Mouse (Mus musculus): Measurements from ENCODE around the gene Acta2. TPM values are rescaled to one million over a fixed set of nuclear protein-coding genes. Genes with fewer than 3 reads are reported as not detected.

The Acta2 gene
- polyA plus RNA-seq (2015; fragmentation: Nextera tagmentation; extraction: Ambion mirVana) = 352 and 628 TPM in 2 replicates

DNA sequence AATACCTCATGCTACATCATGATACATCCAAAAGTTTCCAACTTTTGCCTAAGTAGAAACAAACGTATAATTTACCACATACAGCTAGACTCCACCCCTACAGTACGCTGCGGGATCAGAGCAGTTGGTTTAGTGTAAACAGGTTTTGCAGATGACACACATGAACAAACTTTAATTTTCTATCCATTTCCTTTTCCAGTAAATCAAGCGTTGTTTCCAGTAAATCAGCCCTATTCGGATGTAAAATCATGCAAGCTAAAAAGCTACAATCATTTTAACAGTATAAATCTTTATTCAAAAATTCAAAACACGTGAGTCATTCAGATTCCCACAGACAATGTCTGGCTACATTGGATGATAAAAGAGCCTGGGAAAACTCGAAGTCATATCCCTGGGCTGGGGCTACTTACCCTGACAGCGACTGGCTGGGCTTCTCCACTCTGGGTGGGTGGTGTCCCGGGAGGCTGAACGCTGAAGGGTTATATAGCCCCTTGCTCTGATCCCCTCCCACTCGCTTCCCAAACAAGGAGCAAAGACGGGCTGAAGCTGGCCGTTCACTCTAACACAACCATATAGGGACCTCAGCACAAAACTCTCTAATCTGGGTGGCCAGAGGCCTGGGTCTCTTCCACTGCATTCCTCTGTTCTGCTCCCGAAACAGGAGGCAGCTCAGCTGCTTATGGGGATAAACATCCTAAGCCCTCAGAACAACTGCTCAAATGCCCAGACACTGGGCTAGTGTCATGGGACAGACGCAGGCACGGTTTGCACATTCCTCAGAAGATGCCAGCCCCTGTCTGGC lies at the start of gene Acta2:
Gene Acta2 (minus strand): TSS at position 711 of the 802 bp plus-strand sequence.
- H3K27me3 ChIP-seq (ENCODE audit: insufficient read depth, low read length) = no peaks in the 10 kb centered on the region
- 0 out of 2 replicates have a peak, but pooled peaks cover 25% of the 10 kb centered on the region for H3K4me1 ChIP-seq (ENCODE audit: insufficient read depth, low read length)
- peak; percentile 94 for ATAC-seq (ENCODE audit: low FRiP score, low TSS enrichment)
- peak within 1 kb of the TSS; percentile 43 for H3K4me3 ChIP-seq (ENCODE audit: low read length)
- peak within 1 kb of the TSS; percentile 38 for H3K4me2 ChIP-seq (replicated peaks; ENCODE audit: low read depth, low read length)
- no peaks in the 10 kb centered on the region for H3K9me3 ChIP-seq (ENCODE audit: low read length)
- peak within 1 kb of the TSS; percentile 70 for H3K27ac ChIP-seq (ENCODE audit: low read length)
- peak within 1 kb of the TSS; percentile 67 for H3K9ac ChIP-seq (replicated peaks; ENCODE audit: low read length)
- H3K36me3 ChIP-seq (ENCODE audit: insufficient read depth, low read length) = no peaks in the 10 kb centered on the region
- WGBS = 26% methylated on average over 16 of the region's 16 CpGs

DNA sequence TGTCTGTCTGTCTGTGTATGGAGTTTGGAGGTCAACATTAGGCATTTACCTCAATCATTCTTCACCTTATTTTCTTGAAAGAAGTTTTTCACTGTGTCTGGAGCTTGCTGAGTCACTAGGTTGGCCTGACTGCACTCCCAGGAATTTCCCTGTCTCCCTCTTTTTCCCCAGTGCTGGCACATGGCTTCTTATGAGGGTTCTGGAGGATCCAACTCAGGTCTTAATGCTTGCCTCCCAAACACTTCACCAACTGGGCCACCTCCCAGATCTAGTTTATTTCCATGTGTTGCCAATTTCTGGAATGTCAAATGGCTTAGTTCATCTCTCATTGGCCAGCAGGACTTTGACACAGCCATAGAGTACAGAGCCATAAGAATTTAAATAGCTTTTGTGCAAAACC lies 49.5 kb upstream of the Acta2 start:
- H3K4me3 ChIP-seq (ENCODE audit: low read length) = no peak overlapping the region
- no peaks in the 10 kb centered on the region for H3K9me3 ChIP-seq (ENCODE audit: low read length)
- H3K4me1 ChIP-seq (ENCODE audit: insufficient read depth, low read length) = no peaks in the 10 kb centered on the region
- H3K4me2 ChIP-seq (replicated peaks; ENCODE audit: low read depth, low read length) = no peak overlapping the region
- no peak overlapping the region for H3K9ac ChIP-seq (replicated peaks; ENCODE audit: low read length)
- H3K36me3 ChIP-seq (ENCODE audit: insufficient read depth, low read length) = no peaks in the 10 kb centered on the region
- H3K27ac ChIP-seq (ENCODE audit: low read length) = no peak overlapping the region
- H3K27me3 ChIP-seq (ENCODE audit: insufficient read depth, low read length) = no peaks in the 10 kb centered on the region
- ATAC-seq (ENCODE audit: low FRiP score, low TSS enrichment) = no peak

DNA sequence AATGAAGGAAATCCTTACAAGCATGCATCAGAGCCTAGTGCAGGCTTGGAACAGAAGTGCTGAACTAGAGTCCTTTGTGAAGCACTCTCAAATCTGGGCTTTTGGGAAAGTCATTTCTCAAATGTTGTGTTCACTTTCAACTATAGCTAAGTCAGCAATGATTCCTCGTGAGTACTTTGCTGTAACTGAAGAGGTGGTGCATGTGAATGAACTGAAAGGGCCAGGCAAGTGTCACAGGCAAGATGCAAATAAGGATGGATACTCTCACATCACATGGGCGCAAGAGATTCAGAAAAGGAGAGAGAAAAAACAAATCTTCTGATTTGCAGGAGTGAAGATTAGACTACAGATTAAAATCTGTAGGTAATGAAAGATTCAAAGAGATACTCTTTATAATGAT lies 45.0 kb upstream of the Acta2 start:
- 83% methylated on average over 2 of the region's 2 CpGs for WGBS
- Histone ChIP-seq H3K9me3 (ENCODE audit: low read length) (no peaks in the 10 kb centered on the region), H3K4me1 (ENCODE audit: insufficient read depth, low read length) (no peaks in the 10 kb centered on the region), H3K4me2 (replicated peaks; ENCODE audit: low read depth, low read length) (no peak overlapping the region), H3K27me3 (ENCODE audit: insufficient read depth, low read length) (no peaks in the 10 kb centered on the region), H3K9ac (replicated peaks; ENCODE audit: low read length) (no peak overlapping the region), H3K27ac (ENCODE audit: low read length) (no peak overlapping the region), H3K36me3 (ENCODE audit: insufficient read depth, low read length) (no peaks in the 10 kb centered on the region), H3K4me3 (ENCODE audit: low read length) (no peak overlapping the region)
- no peak for ATAC-seq (ENCODE audit: low FRiP score, low TSS enrichment)

- Histone ChIP-seq H3K27me3 (ENCODE audit: insufficient read depth, low read length) (no peaks in the 10 kb centered on the region), H3K27ac (ENCODE audit: low read length) (no peak overlapping the region), H3K9me3 (ENCODE audit: low read length) (no peaks in the 10 kb centered on the region), H3K4me3 (ENCODE audit: low read length) (no peak overlapping the region), H3K4me1 (ENCODE audit: insufficient read depth, low read length) (no peaks in the 10 kb centered on the region), H3K9ac (replicated peaks; ENCODE audit: low read length) (no peak overlapping the region), H3K36me3 (ENCODE audit: insufficient read depth, low read length) (no peaks in the 10 kb centered on the region), H3K4me2 (replicated peaks; ENCODE audit: low read depth, low read length) (no peak overlapping the region)
- 71% methylated on average over 4 of the region's 4 CpGs for WGBS
- ATAC-seq (ENCODE audit: low FRiP score, low TSS enrichment) = no peak
These were observed 43.8 kb upstream of the Acta2 start for GRCm38 (mm10) chr19:34299229-34299628.

DNA sequence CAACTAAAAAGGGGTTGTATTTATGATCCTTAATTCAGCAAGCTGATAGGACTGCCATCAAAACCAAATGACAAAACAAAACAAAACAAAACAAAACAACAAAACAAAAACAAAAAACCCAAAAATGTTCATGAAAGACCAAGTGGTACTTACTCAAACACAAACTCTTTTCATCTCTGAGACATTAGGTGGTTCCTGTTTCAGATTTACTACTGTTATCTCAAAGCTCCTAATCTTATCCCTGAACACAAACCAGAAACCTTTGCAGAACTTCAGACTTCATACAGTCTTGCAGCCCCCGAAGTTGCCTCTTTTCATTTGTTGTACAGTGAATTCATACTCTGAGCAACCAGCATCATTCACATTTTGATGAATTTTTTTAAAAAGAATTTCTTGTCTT lies 43.1 kb upstream of the Acta2 start:
- 77% methylated on average over 1 of the region's 1 CpGs for WGBS
- no peaks in the 10 kb centered on the region for H3K9me3 ChIP-seq (ENCODE audit: low read length)

DNA sequence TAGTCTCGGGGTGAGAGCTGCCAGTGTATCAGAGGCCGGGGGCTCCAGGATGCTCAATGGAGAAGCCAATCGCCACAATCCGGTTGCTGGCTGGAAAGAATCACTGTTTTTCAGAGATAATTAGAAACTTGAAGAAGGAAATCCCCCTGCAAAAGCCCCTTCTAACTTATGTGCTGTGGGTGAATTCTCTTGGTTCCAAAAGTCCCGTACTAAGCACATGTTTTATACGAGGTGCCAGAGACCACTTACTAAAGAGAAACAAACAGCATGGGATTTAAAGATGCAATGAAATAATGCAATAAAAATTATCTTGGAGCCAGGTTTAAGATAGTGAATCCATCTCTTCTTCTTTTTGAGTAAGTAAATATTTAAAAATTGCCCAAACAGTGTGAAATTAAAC lies 40.1 kb upstream of the Acta2 start:
- no peaks in the 10 kb centered on the region; the same call in 1 of the 2 replicates for H3K4me1 ChIP-seq (ENCODE audit: insufficient read depth, low read length)
- WGBS = 69% methylated on average over 6 of the region's 6 CpGs

More for the DNA sequence above, 43.1 kb upstream of the Acta2 start:
- Histone ChIP-seq H3K27ac (ENCODE audit: low read length) (no peak overlapping the region), H3K4me1 (ENCODE audit: insufficient read depth, low read length) (no peaks in the 10 kb centered on the region), H3K4me2 (replicated peaks; ENCODE audit: low read depth, low read length) (no peak overlapping the region), H3K4me3 (ENCODE audit: low read length) (no peak overlapping the region), H3K9ac (replicated peaks; ENCODE audit: low read length) (no peak overlapping the region), H3K36me3 (ENCODE audit: insufficient read depth, low read length) (no peaks in the 10 kb centered on the region), H3K27me3 (ENCODE audit: insufficient read depth, low read length) (no peaks in the 10 kb centered on the region)
- ATAC-seq (ENCODE audit: low FRiP score, low TSS enrichment) = no peak

DNA sequence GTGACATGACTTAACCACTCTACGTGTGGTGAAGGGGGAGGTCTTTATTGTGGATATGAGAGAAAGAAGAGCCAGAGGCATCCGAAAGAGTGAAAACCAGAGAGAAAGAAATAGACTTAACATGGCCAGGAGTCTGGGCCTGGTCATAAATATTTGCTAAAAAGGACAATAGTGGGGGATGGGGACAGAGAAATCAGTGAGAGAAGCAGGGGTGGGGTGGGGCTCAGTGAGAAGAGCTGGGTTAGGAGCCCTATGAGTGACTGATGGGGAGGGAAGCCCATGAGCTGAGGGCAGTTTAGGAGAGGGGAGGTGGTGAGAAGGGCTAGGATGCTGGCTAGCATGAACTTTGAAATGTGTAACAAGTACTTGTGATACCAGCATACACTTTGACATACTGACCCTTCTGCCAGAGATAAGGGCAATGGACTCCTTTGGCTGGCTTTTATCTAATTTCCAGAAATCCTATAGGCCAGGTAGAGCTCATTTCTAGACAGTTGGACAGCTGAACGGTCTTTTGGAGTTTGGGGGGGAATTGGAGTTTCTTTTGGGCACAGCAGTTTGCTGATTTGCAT lies 38.1 kb upstream of the Acta2 start:
- H3K4me1 ChIP-seq (ENCODE audit: insufficient read depth, low read length) = peaks cover 4% of the 10 kb centered on the region; the same call in 1 of the 2 replicates
- H3K4me2 ChIP-seq (replicated peaks; ENCODE audit: low read depth, low read length) = no peak overlapping the region
- no peak overlapping the region for H3K27ac ChIP-seq (ENCODE audit: low read length)
- peaks cover 9% of the 10 kb centered on the region; the same call in 1 of the 2 replicates for H3K27me3 ChIP-seq (ENCODE audit: insufficient read depth, low read length)
- ATAC-seq (ENCODE audit: low FRiP score, low TSS enrichment) = no peak
- 79% methylated on average over 3 of the region's 3 CpGs for WGBS
- H3K9me3 ChIP-seq (ENCODE audit: low read length) = no peaks in the 10 kb centered on the region
- H3K4me3 ChIP-seq (ENCODE audit: low read length) = no peak overlapping the region
- no peak overlapping the region for H3K9ac ChIP-seq (replicated peaks; ENCODE audit: low read length)
- no peaks in the 10 kb centered on the region for H3K36me3 ChIP-seq (ENCODE audit: insufficient read depth, low read length)

More for the DNA sequence above, 40.1 kb upstream of the Acta2 start:
- H3K4me3 ChIP-seq (ENCODE audit: low read length) = no peak overlapping the region
- ATAC-seq (ENCODE audit: low FRiP score, low TSS enrichment) = no peak
- H3K9me3 ChIP-seq (ENCODE audit: low read length) = no peaks in the 10 kb centered on the region
- no peak overlapping the region for H3K27ac ChIP-seq (ENCODE audit: low read length)
- H3K9ac ChIP-seq (replicated peaks; ENCODE audit: low read length) = no peak overlapping the region
- no peak overlapping the region for H3K4me2 ChIP-seq (replicated peaks; ENCODE audit: low read depth, low read length)
- peaks cover 9% of the 10 kb centered on the region; the same call in 1 of the 2 replicates for H3K27me3 ChIP-seq (ENCODE audit: insufficient read depth, low read length)
- H3K36me3 ChIP-seq (ENCODE audit: insufficient read depth, low read length) = no peaks in the 10 kb centered on the region

DNA sequence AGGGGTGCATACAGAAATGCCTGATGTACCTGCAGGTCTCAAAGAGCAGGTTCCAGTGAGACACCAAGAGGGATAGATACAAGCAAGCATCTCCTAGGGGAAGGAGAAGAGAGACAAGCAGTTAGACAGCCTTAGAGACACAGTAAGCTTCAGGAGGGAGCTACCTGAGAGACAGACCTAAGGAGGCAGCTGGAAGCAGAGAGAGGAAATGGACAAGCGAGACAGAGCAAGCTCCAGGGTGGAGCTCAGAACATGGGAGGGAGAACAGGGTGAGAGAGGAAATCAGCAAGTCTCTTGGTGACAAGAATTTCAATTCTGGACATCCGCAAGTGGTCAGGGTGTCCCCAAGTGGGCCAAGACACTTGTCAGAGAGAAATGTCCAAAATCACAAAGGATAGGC lies 37.3 kb upstream of the Acta2 start:
- 71% methylated on average over 2 of the region's 2 CpGs for WGBS
- no peak for ATAC-seq (ENCODE audit: low FRiP score, low TSS enrichment)
- H3K27ac ChIP-seq (ENCODE audit: low read length) = no peak overlapping the region
- no peaks in the 10 kb centered on the region for H3K9me3 ChIP-seq (ENCODE audit: low read length)
- H3K36me3 ChIP-seq (ENCODE audit: insufficient read depth, low read length) = no peaks in the 10 kb centered on the region
- H3K4me3 ChIP-seq (ENCODE audit: low read length) = no peak overlapping the region
- H3K4me2 ChIP-seq (replicated peaks; ENCODE audit: low read depth, low read length) = no peak overlapping the region
- no peak overlapping the region for H3K9ac ChIP-seq (replicated peaks; ENCODE audit: low read length)
- H3K4me1 ChIP-seq (ENCODE audit: insufficient read depth, low read length) = peaks cover 4% of the 10 kb centered on the region; the same call in 1 of the 2 replicates
- peaks cover 9% of the 10 kb centered on the region; the same call in 1 of the 2 replicates for H3K27me3 ChIP-seq (ENCODE audit: insufficient read depth, low read length)

- H3K27ac ChIP-seq (ENCODE audit: low read length) = no peak overlapping the region
- no peak for ATAC-seq (ENCODE audit: low FRiP score, low TSS enrichment)
- peaks cover 4% of the 10 kb centered on the region; the same call in 1 of the 2 replicates for H3K4me1 ChIP-seq (ENCODE audit: insufficient read depth, low read length)
- no peak overlapping the region for H3K4me3 ChIP-seq (ENCODE audit: low read length)
- H3K4me2 ChIP-seq (replicated peaks; ENCODE audit: low read depth, low read length) = no peak overlapping the region
- WGBS = 76% methylated on average over 5 of the region's 5 CpGs
- H3K36me3 ChIP-seq (ENCODE audit: insufficient read depth, low read length) = no peaks in the 10 kb centered on the region
- no peak overlapping the region for H3K9ac ChIP-seq (replicated peaks; ENCODE audit: low read length)
- peaks cover 9% of the 10 kb centered on the region; the same call in 1 of the 2 replicates for H3K27me3 ChIP-seq (ENCODE audit: insufficient read depth, low read length)
- H3K9me3 ChIP-seq (ENCODE audit: low read length) = no peaks in the 10 kb centered on the region
These were observed 36.6 kb upstream of the Acta2 start for GRCm38 (mm10) chr19:34291956-34292355.

DNA sequence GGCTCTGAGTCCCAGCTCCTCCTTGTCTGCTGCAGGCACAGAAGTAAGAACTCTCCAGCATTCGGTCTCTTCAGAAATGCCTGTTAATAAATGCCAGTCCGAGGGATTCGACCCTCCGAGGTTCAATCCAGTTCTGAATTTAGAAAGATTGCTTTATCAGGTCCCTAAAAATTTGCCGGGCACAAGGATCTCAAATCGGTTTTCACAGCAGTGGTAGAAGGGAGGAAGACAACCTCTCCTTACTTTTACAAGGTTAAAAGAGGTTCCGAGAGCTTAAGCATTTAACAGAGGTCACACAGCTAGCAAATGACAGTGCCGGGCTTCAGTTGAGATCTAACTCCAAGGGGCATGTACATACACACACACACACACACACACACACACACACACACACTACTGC lies 36.0 kb upstream of the Acta2 start:
- 46% methylated on average over 8 of the region's 8 CpGs for WGBS

More for the DNA sequence above, 36.0 kb upstream of the Acta2 start:
- H3K36me3 ChIP-seq (ENCODE audit: insufficient read depth, low read length) = no peaks in the 10 kb centered on the region
- peak overlapping the region; percentile 48 for H3K4me3 ChIP-seq (ENCODE audit: low read length)
- H3K9ac ChIP-seq (replicated peaks; ENCODE audit: low read length) = 0 out of 2 replicates have a peak overlapping the region, but pooled peaks have one; percentile 47
- H3K4me2 ChIP-seq (replicated peaks; ENCODE audit: low read depth, low read length) = peak overlapping the region; percentile 79
- H3K4me1 ChIP-seq (ENCODE audit: insufficient read depth, low read length) = peaks cover 4% of the 10 kb centered on the region; the same call in 1 of the 2 replicates
- no peaks in the 10 kb centered on the region for H3K9me3 ChIP-seq (ENCODE audit: low read length)
- no peak overlapping the region for H3K27ac ChIP-seq (ENCODE audit: low read length)
- no peak for ATAC-seq (ENCODE audit: low FRiP score, low TSS enrichment)
- peaks cover 9% of the 10 kb centered on the region; the same call in 1 of the 2 replicates for H3K27me3 ChIP-seq (ENCODE audit: insufficient read depth, low read length)
